Mouse (Mus musculus): ENCODE data around the gene Fam173b. TPM values are rescaled to one million over a fixed set of nuclear protein-coding genes. Genes with fewer than 3 reads are reported as not detected.

The Fam173b gene
- total and polyA plus RNA-seq, 2 experiments from 2014 or later, result 13.4 to 15.1 TPM

DNA sequence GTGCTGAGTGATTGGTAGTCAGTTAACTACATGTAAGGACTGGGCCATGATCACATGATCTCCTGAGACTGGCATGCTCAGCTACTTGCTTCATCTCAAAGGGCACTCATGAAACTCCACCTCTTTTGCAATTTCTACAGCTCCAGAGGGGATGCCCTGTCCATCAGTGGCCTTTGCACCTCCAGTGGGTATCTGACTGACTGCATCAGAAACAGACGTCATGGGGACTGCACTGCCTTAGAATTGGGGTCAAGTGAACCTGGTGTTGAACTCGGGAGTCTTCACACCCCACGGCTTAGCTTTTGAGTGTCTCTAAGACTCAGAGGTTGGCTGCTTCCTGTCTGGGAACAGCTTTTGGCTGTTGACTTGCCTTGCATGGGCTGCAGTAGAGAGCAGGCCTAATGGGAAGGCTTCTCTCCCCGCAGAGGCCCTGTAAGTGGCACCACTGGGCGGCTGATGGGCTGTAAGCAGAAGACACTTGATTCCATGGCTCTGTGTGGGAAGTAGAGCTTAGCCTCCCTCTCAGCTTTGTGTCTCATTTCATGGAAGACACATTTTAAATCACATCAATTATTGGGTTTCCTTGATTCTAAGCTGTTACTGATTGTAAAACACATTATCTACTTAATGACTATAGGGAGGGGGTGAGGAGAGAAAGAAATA, 58.6 kb downstream of the Fam173b start:
- no peak for DNase-seq (ENCODE audit: low spot score)
- no peak overlapping the region for H3K27ac ChIP-seq (ENCODE audit: low read depth)
- H3K4me2 ChIP-seq (ENCODE audit: low read depth, low read length), result no peak overlapping the region
- no peak overlapping the region for H3K4me3 ChIP-seq (ENCODE audit: low read depth, low read length)
- H3K4me1 ChIP-seq (ENCODE audit: control insufficient read depth, insufficient read depth), result no peaks in the 10 kb centered on the region
- TF ChIP-seq EP300 (IDR thresholded peaks at IDR 0.05; ENCODE audit: low read depth) (no peak), CTCF (IDR thresholded peaks at IDR 0.05; ENCODE audit: low read depth) (no peak)
- no peaks in the 10 kb centered on the region for H3K36me3 ChIP-seq (replicated peaks; ENCODE audit: control insufficient read depth, insufficient read depth, low read length)
- 62% methylated on average over 5 of the region's 5 CpGs for WGBS
- no peaks in the 10 kb centered on the region for H3K27me3 ChIP-seq (ENCODE audit: control insufficient read depth, insufficient read depth, low read length)
- no peaks in the 10 kb centered on the region for H3K9me3 ChIP-seq (replicated peaks; ENCODE audit: control insufficient read depth, low read length)
- no peak for ATAC-seq (ENCODE audit: insufficient read depth, low read depth)
- H3K9ac ChIP-seq (replicated peaks; ENCODE audit: low read depth, low read length), result no peak overlapping the region

DNA sequence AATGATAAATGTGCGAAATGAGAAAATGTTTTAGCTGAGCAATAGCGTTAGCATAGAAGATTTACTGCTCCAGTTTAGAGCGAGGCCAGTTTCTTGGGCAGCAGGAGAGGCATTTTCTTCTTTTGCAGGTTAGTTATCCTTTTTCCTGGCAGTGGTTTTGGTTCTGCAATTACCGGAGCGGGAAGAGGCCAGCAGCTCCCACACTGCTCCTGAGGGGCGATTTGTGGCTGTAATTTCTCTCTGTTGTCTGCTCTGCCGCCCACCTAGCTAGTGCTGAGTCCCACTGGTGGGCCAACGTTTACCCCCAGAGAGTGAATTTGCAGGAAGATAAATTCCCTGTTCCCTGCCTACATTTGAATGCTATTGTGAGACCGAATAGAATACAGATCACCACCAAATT, 59.2 kb downstream of the Fam173b start:
- no peaks in the 10 kb centered on the region for H3K27me3 ChIP-seq (ENCODE audit: control insufficient read depth, insufficient read depth, low read length)
- TF ChIP-seq CTCF (IDR thresholded peaks at IDR 0.05; ENCODE audit: low read depth), result no peak
- TF ChIP-seq EP300 (IDR thresholded peaks at IDR 0.05; ENCODE audit: low read depth), result no peak
- no peaks in the 10 kb centered on the region for H3K9me3 ChIP-seq (replicated peaks; ENCODE audit: control insufficient read depth, low read length)
- no peaks in the 10 kb centered on the region for H3K36me3 ChIP-seq (replicated peaks; ENCODE audit: control insufficient read depth, insufficient read depth, low read length)
- DNase-seq (ENCODE audit: low spot score) (no peak), ATAC-seq (ENCODE audit: insufficient read depth, low read depth) (no peak)
- H3K9ac ChIP-seq (replicated peaks; ENCODE audit: low read depth, low read length), result no peak overlapping the region
- H3K27ac ChIP-seq (ENCODE audit: low read depth), result no peak overlapping the region
- no peaks in the 10 kb centered on the region for H3K4me1 ChIP-seq (ENCODE audit: control insufficient read depth, insufficient read depth)
- no peak overlapping the region for H3K4me2 ChIP-seq (ENCODE audit: low read depth, low read length)
- WGBS, result 86% methylated on average over 9 of the region's 9 CpGs
- H3K4me3 ChIP-seq (ENCODE audit: low read depth, low read length), result no peak overlapping the region

DNA sequence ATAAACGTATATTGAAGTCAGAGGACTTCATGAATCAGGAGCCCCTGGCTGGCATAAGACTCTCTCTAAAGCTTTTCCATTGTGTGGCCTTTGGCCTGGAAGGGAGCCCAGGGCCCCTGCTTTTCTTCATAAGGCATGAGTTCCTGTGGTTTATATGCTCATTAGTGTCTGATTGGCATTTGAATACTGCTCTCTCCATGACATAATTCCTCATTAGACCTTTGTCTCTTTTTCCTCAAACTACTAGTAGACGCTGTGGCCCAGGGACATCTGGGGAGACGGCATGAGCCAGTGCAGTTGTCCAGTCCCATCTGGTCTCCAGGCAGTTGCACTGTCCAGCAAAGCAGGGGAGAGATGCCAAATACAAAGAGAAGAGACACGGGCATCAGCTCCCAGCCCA, 60.1 kb downstream of the Fam173b start:
- no peak for DNase-seq (ENCODE audit: low spot score)
- no peak overlapping the region for H3K4me3 ChIP-seq (ENCODE audit: low read depth, low read length)

DNA sequence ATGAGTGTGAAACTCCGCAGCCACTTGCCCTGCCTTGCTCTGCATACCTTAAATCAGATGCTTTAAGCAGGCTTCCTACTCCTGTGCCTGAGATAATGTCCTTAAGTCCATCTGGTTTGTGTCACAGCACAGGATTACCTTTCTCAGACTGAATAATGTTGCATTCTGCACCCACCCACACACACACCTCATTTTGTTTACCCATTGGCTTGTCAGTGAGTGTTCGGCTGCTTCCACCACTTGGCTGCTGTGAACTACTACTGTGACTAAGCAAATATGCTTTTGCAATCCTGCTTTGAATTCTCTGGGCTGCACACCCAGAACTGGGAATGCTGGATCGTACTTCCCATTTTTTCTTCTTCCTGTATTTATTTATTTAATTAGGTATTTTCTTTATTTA, 61.4 kb downstream of the Fam173b start:
- Histone ChIP-seq H3K4me3 (ENCODE audit: low read depth, low read length) (no peak overlapping the region), H3K9me3 (replicated peaks; ENCODE audit: control insufficient read depth, low read length) (no peaks in the 10 kb centered on the region), H3K27me3 (ENCODE audit: control insufficient read depth, insufficient read depth, low read length) (no peaks in the 10 kb centered on the region), H3K36me3 (replicated peaks; ENCODE audit: control insufficient read depth, insufficient read depth, low read length) (no peaks in the 10 kb centered on the region), H3K9ac (replicated peaks; ENCODE audit: low read depth, low read length) (no peak overlapping the region), H3K4me2 (ENCODE audit: low read depth, low read length) (no peak overlapping the region), H3K27ac (ENCODE audit: low read depth) (no peak overlapping the region), H3K4me1 (ENCODE audit: control insufficient read depth, insufficient read depth) (no peaks in the 10 kb centered on the region)
- ATAC-seq (ENCODE audit: insufficient read depth, low read depth) (no peak), DNase-seq (ENCODE audit: low spot score) (no peak)
- WGBS, result 64% methylated on average over 3 of the region's 3 CpGs
- TF ChIP-seq EP300 (IDR thresholded peaks at IDR 0.05; ENCODE audit: low read depth) (no peak), CTCF (IDR thresholded peaks at IDR 0.05; ENCODE audit: low read depth) (no peak)

More for the DNA sequence above, 60.1 kb downstream of the Fam173b start:
- ATAC-seq (ENCODE audit: insufficient read depth, low read depth), result no peak
- Histone ChIP-seq H3K36me3 (replicated peaks; ENCODE audit: control insufficient read depth, insufficient read depth, low read length) (no peaks in the 10 kb centered on the region), H3K4me2 (ENCODE audit: low read depth, low read length) (no peak overlapping the region), H3K27ac (ENCODE audit: low read depth) (no peak overlapping the region), H3K4me1 (ENCODE audit: control insufficient read depth, insufficient read depth) (no peaks in the 10 kb centered on the region), H3K27me3 (ENCODE audit: control insufficient read depth, insufficient read depth, low read length) (no peaks in the 10 kb centered on the region), H3K9ac (replicated peaks; ENCODE audit: low read depth, low read length) (no peak overlapping the region), H3K9me3 (replicated peaks; ENCODE audit: control insufficient read depth, low read length) (no peaks in the 10 kb centered on the region)
- 78% methylated on average over 4 of the region's 4 CpGs for WGBS
- no peak for TF ChIP-seq EP300 (IDR thresholded peaks at IDR 0.05; ENCODE audit: low read depth)
- no peak for TF ChIP-seq CTCF (IDR thresholded peaks at IDR 0.05; ENCODE audit: low read depth)

Other genes starting within 250 kb of the Fam173b start
- 12.9 and 23.3 TPM in 2 replicates for gene Ankrd33b, start 234.1 kb upstream of the Fam173b start, total RNA-seq (2014; rRNA removed; ENCODE audit: low replicate concordance)
- gene Ankrd33b, start 234.1 kb upstream of the Fam173b start, polyA plus RNA-seq (2015; fragmentation: Nextera tagmentation; extraction: Ambion mirVana), result 5.1 and 5.6 TPM in 2 replicates
- 3.5 TPM in 1 of 2 replicates, not detected in the other for gene Ropn1l, start 148.1 kb upstream of the Fam173b start, total RNA-seq (2014; rRNA removed; ENCODE audit: low replicate concordance)
- 2.4 and 2.5 TPM in 2 replicates for gene Ropn1l, start 148.1 kb upstream of the Fam173b start, polyA plus RNA-seq (2015; fragmentation: Nextera tagmentation; extraction: Ambion mirVana)
- gene March6, start 70.8 kb upstream of the Fam173b start, total RNA-seq (2014; rRNA removed; ENCODE audit: low replicate concordance), result 64.2 and 69.1 TPM in 2 replicates
- gene March6, start 70.8 kb upstream of the Fam173b start, polyA plus RNA-seq (2015; fragmentation: Nextera tagmentation; extraction: Ambion mirVana), result 23.2 and 26.8 TPM in 2 replicates
- gene Cmbl, start 36.5 kb upstream of the Fam173b start, total RNA-seq (2014; rRNA removed; ENCODE audit: low replicate concordance), result 20.8 and 41.0 TPM in 2 replicates
- gene Cmbl, start 36.5 kb upstream of the Fam173b start, polyA plus RNA-seq (2015; fragmentation: Nextera tagmentation; extraction: Ambion mirVana), result 22.1 and 22.8 TPM in 2 replicates
- gene Cct5, start within 50 bp of the Fam173b start, total RNA-seq (2014; rRNA removed; ENCODE audit: low replicate concordance), result 209 and 215 TPM in 2 replicates
- 239 and 243 TPM in 2 replicates for gene Cct5, start within 50 bp of the Fam173b start, polyA plus RNA-seq (2015; fragmentation: Nextera tagmentation; extraction: Ambion mirVana)